Mouse (Mus musculus) liver, postnatal 0 days (tissue): ENCODE results near the gene Setx. TPM values are rescaled to one million over a fixed set of nuclear protein-coding genes. Genes with fewer than 3 reads are reported as not detected.

Source experiments
- ATAC-seq: fragments of 200-750 bp; cut with Nextera tagmentation; 2 replicates; pipeline ENCODE4 v1.8.0; 2017; ENCODE audit warnings: mild to moderate bottlenecking, moderate library complexity
- DNase-seq: peaks from one replicate; pipeline ENCODE4 v3.0.0-alpha.2; 2016
- H3K27ac ChIP-seq: fragments of 300-500 bp; sonication (generic); 2 replicates; pipeline ENCODE4 v1.5.1; 2014; ENCODE audit warnings: antibody characterized with exemption, moderate library complexity, mild to moderate bottlenecking, low read depth
- H3K27me3 ChIP-seq: fragments of 300-500 bp; sonication (generic); 2 replicates; pipeline ENCODE4 v1.6.1; 2014; ENCODE audit warnings: low read length, control low read depth, mixed read lengths; ENCODE audit not compliant: insufficient read depth
- H3K36me3 ChIP-seq: fragments of 300-500 bp; sonication (generic); replicated peaks from 2 replicates; pipeline ENCODE4 v1.6.1; 2014; ENCODE audit warnings: mild to moderate bottlenecking, control low read depth, low read length, moderate library complexity, mixed read lengths; ENCODE audit not compliant: insufficient read depth
- H3K4me1 ChIP-seq: fragments of 300-500 bp; sonication (generic); 2 replicates; pipeline ENCODE4 v1.6.1; 2014; ENCODE audit warnings: antibody characterized with exemption, mild to moderate bottlenecking, control low read depth; ENCODE audit not compliant: insufficient read depth
- H3K4me2 ChIP-seq: fragments of 300-500 bp; sonication (generic); 2 replicates; pipeline ENCODE4 v1.6.1; 2014; ENCODE audit warnings: low read depth, mild to moderate bottlenecking, low read length, moderate library complexity, mixed read lengths
- H3K4me3 ChIP-seq: fragments of 300-500 bp; sonication (generic); 2 replicates; pipeline ENCODE4 v1.5.1; 2014; ENCODE audit warnings: low read depth, low read length
- H3K9ac ChIP-seq: fragments of 300-500 bp; sonication (generic); replicated peaks from 2 replicates; pipeline ENCODE4 v1.6.1; 2014; ENCODE audit warnings: mild to moderate bottlenecking, moderate library complexity
- H3K9me3 ChIP-seq: fragments of 300-500 bp; sonication (generic); 2 replicates; pipeline ENCODE4 v1.6.1; 2016; ENCODE audit warnings: mild to moderate bottlenecking, control low read depth, low read length, mixed read lengths
- CTCF ChIP-seq: sonication (generic); IDR thresholded peaks from 2 replicates; pipeline ENCODE4 v1.5.1; 2016; ENCODE audit warnings: antibody characterized with exemption, low read depth
- EP300 ChIP-seq: IDR thresholded peaks from 2 replicates; pipeline ENCODE4 v1.6.1; 2016; ENCODE audit warnings: antibody characterized with exemption, low read depth, mild to moderate bottlenecking
- WGBS: fragments of 180-500 bp; shearing (Covaris S2); extraction: QIAGEN DNeasy Blood & Tissue Kit; methylation state at CpG from one replicate; pipeline ENCODE4 v1.1.7; 2014; ENCODE audit not compliant: insufficient replicate concordance; 5-methylcytosine and 5-hydroxymethylcytosine counted together
- polyA plus RNA-seq: library from polyadenylated mRNA; unstranded; fragments of >200 nt; fragmentation: Nextera tagmentation; extraction: Ambion mirVana; gene quantifications from 2 replicates; pipeline ENCODE4 v1.2.1, GENCODE M21; 2015

The Setx gene
- polyA plus RNA-seq, 1 experiment from 2014 or later: 3.3 TPM

DNA sequence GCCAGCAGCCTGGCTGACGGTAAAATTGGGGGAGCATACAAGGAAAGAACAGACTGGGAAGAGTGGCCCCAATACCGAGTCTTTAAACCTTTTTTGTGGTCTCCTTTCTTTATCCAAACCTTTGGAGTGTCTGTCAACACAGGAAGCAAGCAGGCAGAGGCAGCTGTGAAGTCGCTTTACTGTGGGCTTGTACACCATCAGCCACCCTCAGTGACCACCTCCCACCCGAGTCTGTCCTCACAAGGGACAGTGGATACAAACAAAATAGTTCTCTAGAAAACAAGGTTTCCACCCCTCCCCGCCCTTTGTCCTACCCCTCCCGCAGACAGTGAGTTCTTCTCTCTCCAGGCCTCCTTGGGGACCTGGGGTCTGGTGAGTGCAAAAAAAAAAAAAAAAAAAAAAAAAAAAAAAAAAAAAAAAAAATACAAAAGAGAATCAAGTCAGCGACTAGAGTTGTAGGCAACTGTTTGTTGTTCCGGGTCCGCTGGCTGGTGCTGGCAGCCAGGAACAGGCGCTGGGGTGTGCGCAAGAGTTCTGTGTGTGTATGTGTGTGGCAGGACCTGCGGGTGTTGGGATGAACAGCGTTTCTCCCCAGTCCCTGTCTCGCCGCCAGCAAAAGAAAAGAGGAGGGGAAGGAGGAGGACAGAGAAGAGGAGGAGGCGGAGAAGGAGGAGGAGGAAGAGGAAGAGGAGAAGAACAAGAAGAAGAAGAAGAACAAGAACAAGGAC lies 70.0 kb downstream of the Setx start:
- ATAC-seq (no peak), DNase-seq (peak; percentile 20)
- peak overlapping the region; percentile 90 for H3K4me2 ChIP-seq
- H3K9ac ChIP-seq: no peak overlapping the region
- whole genome bisulfite sequencing: 23% methylated on average over 16 of the region's 16 CpGs
- H3K36me3 ChIP-seq: no peaks in the 10 kb centered on the region
- H3K27me3 ChIP-seq: peaks cover 22% of the 10 kb centered on the region
- H3K27ac ChIP-seq: 0 out of 2 replicates have a peak overlapping the region, but pooled peaks have one; percentile 29
- no peak for TF ChIP-seq EP300
- no peak for TF ChIP-seq CTCF
- no peaks in the 10 kb centered on the region for H3K9me3 ChIP-seq
- peak overlapping the region; percentile 45 for H3K4me3 ChIP-seq
- peaks cover 6% of the 10 kb centered on the region for H3K4me1 ChIP-seq

DNA sequence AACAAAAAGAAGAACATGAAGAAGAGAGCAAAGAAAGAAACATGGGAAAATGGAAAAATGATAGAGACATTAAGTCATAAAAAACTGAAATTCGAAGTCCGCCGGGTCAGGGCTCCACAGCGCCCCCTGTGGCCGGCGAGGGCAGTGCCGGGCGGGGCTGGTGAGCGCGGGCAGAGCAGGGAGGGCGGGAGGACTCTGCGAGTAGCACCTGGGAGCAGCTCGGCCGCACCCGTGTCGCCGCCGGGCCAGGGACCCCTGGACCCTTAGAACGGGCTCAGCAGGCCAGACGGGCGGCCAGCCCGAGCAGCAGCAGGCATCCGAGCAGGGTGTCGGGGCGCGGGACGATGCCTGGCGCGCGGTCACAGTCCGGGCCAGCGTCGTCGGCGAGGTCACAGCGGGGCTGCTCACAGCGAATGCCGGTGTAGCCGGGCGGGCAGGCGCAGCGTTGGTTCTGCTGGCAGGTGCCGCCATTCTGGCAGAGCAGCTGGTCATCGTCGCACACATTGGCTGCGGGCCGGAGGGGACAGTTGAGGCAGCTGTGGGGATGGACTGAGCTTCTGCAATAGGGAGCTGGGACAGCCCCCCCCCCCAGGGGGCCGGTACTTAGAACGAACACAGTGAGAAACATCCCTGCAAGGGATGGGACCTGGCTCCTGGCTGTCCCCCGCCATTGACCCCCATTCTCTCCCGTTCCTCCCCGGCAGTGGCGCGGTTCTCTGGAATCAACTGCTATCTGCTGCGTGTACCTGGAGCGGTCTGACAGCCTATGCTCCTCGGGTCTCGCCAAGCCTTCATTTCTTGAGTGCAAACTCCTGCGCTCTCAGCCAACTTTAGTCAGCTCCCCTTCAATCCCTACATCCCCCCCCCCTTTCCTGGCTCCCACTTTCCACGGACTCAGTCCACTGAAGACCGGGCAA lies 70.8 kb downstream of the Setx start:
- peaks cover 6% of the 10 kb centered on the region for H3K4me1 ChIP-seq
- H3K27ac ChIP-seq: no peak overlapping the region; the same call in 1 of the 2 replicates
- H3K36me3 ChIP-seq: no peaks in the 10 kb centered on the region
- WGBS: 3% methylated on average over 59 of the region's 61 CpGs
- H3K9ac ChIP-seq: peak overlapping the region; percentile 46
- H3K9me3 ChIP-seq: no peaks in the 10 kb centered on the region
- H3K27me3 ChIP-seq: peaks cover 22% of the 10 kb centered on the region
- ATAC-seq (peak; percentile 74), DNase-seq (peak; percentile 86)
- TF ChIP-seq CTCF: peak; percentile 92
- TF ChIP-seq EP300: no peak
- peak overlapping the region; percentile 90 for H3K4me2 ChIP-seq
- peak overlapping the region; percentile 45 for H3K4me3 ChIP-seq

DNA sequence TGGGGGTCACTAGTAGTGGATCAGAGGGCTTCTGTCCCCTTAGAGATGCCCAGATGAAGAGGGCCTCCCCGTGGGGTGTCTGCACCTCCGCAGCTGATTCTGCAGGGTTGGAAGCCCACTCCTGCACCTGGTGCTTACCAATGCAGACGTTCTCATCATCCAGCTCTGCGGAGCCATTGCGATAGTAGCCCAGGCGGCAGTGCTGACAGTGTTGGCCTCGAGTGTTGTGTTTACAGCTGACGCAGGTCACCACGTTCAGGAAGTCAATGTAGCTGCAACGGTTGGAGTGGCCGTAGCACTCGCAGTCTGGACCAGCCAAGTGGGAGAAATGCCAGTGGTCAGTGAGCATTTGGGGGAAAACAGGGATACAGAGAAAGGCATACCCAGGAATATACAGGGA lies 72.9 kb downstream of the Setx start:
- no peak for DNase-seq
- H3K27ac ChIP-seq: no peak overlapping the region
- WGBS: 56% methylated on average over 12 of the region's 12 CpGs
- H3K36me3 ChIP-seq: no peaks in the 10 kb centered on the region
- ATAC-seq: no peak
- TF ChIP-seq CTCF (no peak), EP300 (no peak)
- peaks cover 6% of the 10 kb centered on the region for H3K4me1 ChIP-seq
- H3K27me3 ChIP-seq: peaks cover 22% of the 10 kb centered on the region
- no peaks in the 10 kb centered on the region for H3K9me3 ChIP-seq
- no peak overlapping the region for H3K4me2 ChIP-seq
- no peak overlapping the region for H3K9ac ChIP-seq
- no peak overlapping the region for H3K4me3 ChIP-seq

DNA sequence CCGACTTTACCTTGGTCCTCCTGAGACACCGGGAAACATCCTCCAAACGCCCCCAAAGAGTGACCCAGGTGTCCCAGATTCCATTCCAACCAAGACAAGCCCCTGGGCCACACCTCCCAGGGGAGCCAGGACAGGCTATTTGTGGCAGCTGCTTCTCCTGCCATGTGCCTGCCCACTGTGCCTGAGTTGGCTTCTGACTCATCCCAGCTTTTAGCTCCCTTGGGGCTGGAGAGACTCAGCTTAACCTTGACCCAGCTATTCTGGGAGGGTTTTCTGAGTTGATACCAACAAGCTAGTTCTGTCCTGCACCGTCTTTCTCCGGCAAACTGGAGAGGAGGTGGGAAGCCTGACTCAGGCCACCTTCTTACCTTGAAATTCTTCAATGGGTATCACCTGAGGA lies 74.5 kb downstream of the Setx start:
- H3K4me3 ChIP-seq: no peak overlapping the region
- H3K4me2 ChIP-seq: no peak overlapping the region
- no peak for ATAC-seq
- TF ChIP-seq EP300 (no peak), CTCF (no peak)
- 75% methylated on average over 5 of the region's 5 CpGs for WGBS
- DNase-seq: no peak
- no peak overlapping the region for H3K9ac ChIP-seq
- H3K4me1 ChIP-seq: peaks cover 6% of the 10 kb centered on the region
- no peaks in the 10 kb centered on the region for H3K9me3 ChIP-seq
- peaks cover 22% of the 10 kb centered on the region for H3K27me3 ChIP-seq
- no peaks in the 10 kb centered on the region for H3K36me3 ChIP-seq
- H3K27ac ChIP-seq: no peak overlapping the region

DNA sequence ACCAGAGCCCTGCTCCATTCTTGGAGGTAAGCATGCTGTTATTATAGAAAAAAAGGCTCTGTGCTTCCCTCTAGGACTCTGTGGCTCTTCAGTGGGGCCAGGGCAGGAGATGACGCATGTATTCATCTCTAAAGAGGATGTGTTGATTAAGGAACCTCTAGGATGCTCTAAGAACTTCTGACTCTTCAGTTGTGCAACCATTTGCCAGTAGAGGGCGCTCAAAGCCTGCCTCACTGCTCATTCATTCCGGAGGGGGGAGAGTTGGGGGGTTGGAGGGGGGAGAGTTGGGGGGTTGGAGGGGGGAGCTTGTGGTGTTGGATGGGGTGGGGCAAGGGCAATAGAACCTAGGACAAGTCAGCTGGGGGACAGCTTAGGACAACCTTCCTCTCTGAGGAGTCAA lies 75.9 kb downstream of the Setx start:
- Histone ChIP-seq H3K27ac (no peak overlapping the region), H3K9ac (no peak overlapping the region), H3K9me3 (no peaks in the 10 kb centered on the region), H3K4me1 (peaks cover 2% of the 10 kb centered on the region), H3K36me3 (no peaks in the 10 kb centered on the region), H3K27me3 (peaks cover 18% of the 10 kb centered on the region), H3K4me2 (no peak overlapping the region), H3K4me3 (no peak overlapping the region)
- TF ChIP-seq EP300: no peak
- peak; percentile 73 for TF ChIP-seq CTCF
- DNase-seq (peak; percentile 75), ATAC-seq (no peak)
- 1% methylated on average over 3 of the region's 3 CpGs for WGBS
